Mouse (Mus musculus) heart, adult 2 months (tissue): ENCODE results near the gene Gm11037.

ENCODE experiments used
- CTCF ChIP-seq: fragments of 200-600 bp; IDR thresholded peaks from 2 replicates; pipeline ENCODE4 v1.8.1; 2022; ENCODE audit warnings: antibody characterized with exemption, mild to moderate bottlenecking, moderate library complexity
- POLR2A ChIP-seq: fragments of 200-500 bp; IDR thresholded peaks from 2 replicates; pipeline ENCODE4 v1.6.1; 2011; ENCODE audit warnings: mild to moderate bottlenecking, low read depth, low read length, control low read depth; ENCODE audit not compliant: insufficient read depth

GRCm38 (mm10) chr2:131138760-131139159 lies 5.5 kb downstream of the Gm11037 start:
- no peak for TF ChIP-seq CTCF
- no peak for TF ChIP-seq POLR2A
